41 mouse cellular contexts compared by ENCODE assay signal in the genomic region with DNA sequence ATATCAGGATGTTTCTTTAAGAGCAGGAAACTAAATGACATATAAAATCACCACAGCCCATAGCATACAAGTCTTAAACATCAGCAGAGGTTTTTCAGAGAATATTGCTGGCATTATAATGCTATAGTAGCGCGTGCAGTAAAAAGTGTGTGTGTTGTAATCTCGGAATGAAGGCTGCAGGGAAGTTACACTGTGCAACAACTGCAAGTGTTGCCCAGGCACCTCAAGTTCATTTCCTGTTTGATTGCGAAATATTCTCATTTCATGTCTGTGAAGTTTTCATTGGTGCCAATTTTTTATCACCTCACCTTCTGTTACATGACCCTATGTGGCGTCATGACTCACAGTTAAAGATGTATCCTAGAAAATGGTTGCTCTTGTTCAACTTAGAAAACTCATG. TPM values are rescaled to one million over a fixed set of nuclear protein-coding genes. Genes with fewer than 3 reads are reported as not detected.
"Had no signal": no experiment of that assay in that cellular context is flagged by ENCODE, and none has a peak within 500 bp of the region (broad histone marks: within the 10 kb centered on the region; RNA-seq: fewer than 3 reads in every experiment).

No protein-coding gene starts in this region.

- H3K4me3 ChIP-seq: gastrocnemius, adult 2 months; heart, embryonic 10.5 days; heart, embryonic 12.5 days; hindbrain, embryonic 13.5 days; hindbrain, embryonic 15.5 days; limb, embryonic 10.5 days; limb, embryonic 12.5 days had no signal

- H3K4me2 ChIP-seq: heart, embryonic 12.5 days; hindbrain, embryonic 13.5 days; hindbrain, embryonic 15.5 days; limb, embryonic 12.5 days; liver, embryonic 11.5 days had no signal

- H3K27ac ChIP-seq: gastrocnemius, adult 2 months; heart, embryonic 10.5 days; hindbrain, embryonic 13.5 days; hindbrain, embryonic 15.5 days; hindbrain, postnatal 0 days; limb, embryonic 10.5 days; limb, embryonic 12.5 days had no signal

- H3K27me3 ChIP-seq: heart, embryonic 12.5 days; hindbrain, embryonic 13.5 days; hindbrain, embryonic 15.5 days; limb, embryonic 12.5 days had no signal

- ATAC-seq: hindbrain, postnatal 0 days; intestine, embryonic 16.5 days had no signal

- H3K4me1 ChIP-seq: heart, embryonic 10.5 days; heart, embryonic 12.5 days; hindbrain, embryonic 13.5 days; hindbrain, embryonic 15.5 days; limb, embryonic 10.5 days; limb, embryonic 12.5 days had no signal

- H3K9ac ChIP-seq: heart, embryonic 12.5 days; hindbrain, embryonic 13.5 days; hindbrain, embryonic 15.5 days; limb, embryonic 12.5 days had no signal

- DNase-seq: gastrocnemius, adult 2 months; gastrocnemius, postnatal 10 days; gastrocnemius, postnatal 25 days; heart, adult 18-20 months; heart, postnatal 10 days; heart, postnatal 4 days; kidney, adult 11 months; kidney, adult 8-10 months; kidney, postnatal 10 days; kidney, postnatal 25 days; layer of hippocampus, adult 9-11 months; layer of hippocampus, postnatal 36 days; liver had no signal

- H3K9me3 ChIP-seq: heart, embryonic 10.5 days; heart, embryonic 12.5 days; hindbrain, embryonic 13.5 days; hindbrain, embryonic 15.5 days; limb, embryonic 10.5 days; limb, embryonic 12.5 days had no signal

- H3K36me3 ChIP-seq: heart, embryonic 10.5 days; heart, embryonic 12.5 days; hindbrain, embryonic 13.5 days; hindbrain, embryonic 15.5 days; limb, embryonic 10.5 days; limb, embryonic 12.5 days had no signal

RNA-seq across cellular contexts. Expression of a gene that starts 4.9 kb away (rescaled TPM):
- total RNA-seq: gastrocnemius, adult 2 months; gastrocnemius, postnatal 10 days; gastrocnemius, postnatal 25 days; heart, adult 18-20 months; heart, adult 8-10 months; heart, postnatal 10 days; heart, postnatal 25 days; heart, postnatal 4 days had no signal
- polyA plus RNA-seq: heart, embryonic 10.5 days; heart, embryonic 12.5 days; heart, embryonic 14.5 days; heart, embryonic 16.5 days; large intestine, adult 2 months; limb, embryonic 10.5 days; limb, embryonic 12.5 days; limb, embryonic 14.5 days had no signal

RNA-seq across cellular contexts. Expression of a gene that starts 8.2 kb away (rescaled TPM):
- total RNA-seq: gastrocnemius, adult 2 months; gastrocnemius, postnatal 10 days; gastrocnemius, postnatal 25 days; heart, adult 18-20 months; heart, adult 8-10 months; heart, postnatal 10 days; heart, postnatal 25 days; heart, postnatal 4 days; hindbrain, postnatal 0 days; layer of hippocampus, adult 18-20 months; layer of hippocampus, adult 8-10 months; layer of hippocampus, postnatal 14 days; layer of hippocampus, postnatal 36 days; left cerebral cortex, adult 18-20 months; left cerebral cortex, adult 8-10 months; left cerebral cortex, postnatal 10 days; left cerebral cortex, postnatal 36 days had no signal
- polyA plus RNA-seq: frontal cortex, adult 2 months; gonadal fat pad, adult 2 months; heart, embryonic 10.5 days; heart, embryonic 12.5 days; heart, embryonic 14.5 days; heart, embryonic 16.5 days; hindbrain, embryonic 11.5 days; hindbrain, embryonic 13.5 days; hindbrain, embryonic 15.5 days; hindbrain, postnatal 0 days; intestine, embryonic 14.5 days; intestine, embryonic 16.5 days; kidney, embryonic 14.5 days; kidney, embryonic 16.5 days; large intestine, adult 2 months; limb, embryonic 10.5 days; limb, embryonic 12.5 days; limb, embryonic 14.5 days; liver, embryonic 11.5 days had no signal
